ENCODE assay signal across 10 mouse cellular contexts in genomic region chr13:44059436-44059835, GRCm38 (mm10).
DNase-seq lines count a peak whose midpoint lies in the region; ATAC-seq lines count a peak whose summit lies in the region.
"Had no signal": no experiment of that assay in that cellular context is flagged by ENCODE, and none has a peak within 500 bp of the region (broad histone marks: within the 10 kb centered on the region; RNA-seq: fewer than 3 reads in every experiment).

No protein-coding gene starts in this region.

- H3K9me3 ChIP-seq in heart, embryonic 10.5 days, result no peaks in the 10 kb centered on the region
- no peaks in the 10 kb centered on the region for H3K9me3 ChIP-seq in heart, embryonic 11.5 days (replicated peaks; ENCODE audit: control insufficient read depth, low read length)

- 37% methylated on average over 8 of the region's 8 CpGs for WGBS in heart, embryonic 10.5 days
- WGBS in heart, embryonic 11.5 days (ENCODE audit: insufficient replicate concordance), result 36% methylated on average over 8 of the region's 8 CpGs

- no peak overlapping the region for H3K4me3 ChIP-seq in heart, embryonic 10.5 days
- no peak overlapping the region for H3K4me3 ChIP-seq in heart, embryonic 11.5 days (ENCODE audit: low read depth, low read length)

- H3K9ac ChIP-seq in heart, embryonic 11.5 days (ENCODE audit: low read depth, low read length), result no peak overlapping the region
- H3K9ac ChIP-seq: lung, embryonic 14.5 days had no signal

- ATAC-seq in heart, embryonic 11.5 days (replicated peaks; ENCODE audit: insufficient number of reproducible peaks, low FRiP score, low TSS enrichment), result no peak

- H3K4me1 ChIP-seq in heart, embryonic 10.5 days, result peaks cover 80% of the 10 kb centered on the region
- H3K4me1 ChIP-seq in heart, embryonic 11.5 days (ENCODE audit: control insufficient read depth, insufficient read depth, low read length), result peaks cover 46% of the 10 kb centered on the region

- H3K27me3 ChIP-seq in heart, embryonic 10.5 days (ENCODE audit: insufficient read depth, poor library complexity, severe bottlenecking), result no peaks in the 10 kb centered on the region
- no peaks in the 10 kb centered on the region for H3K27me3 ChIP-seq in heart, embryonic 11.5 days (ENCODE audit: control insufficient read depth, insufficient read depth, low read length)

- no peaks in the 10 kb centered on the region for H3K36me3 ChIP-seq in heart, embryonic 10.5 days
- no peaks in the 10 kb centered on the region for H3K36me3 ChIP-seq in heart, embryonic 11.5 days (ENCODE audit: control insufficient read depth, insufficient read depth, low read length)

- no peak overlapping the region for H3K4me2 ChIP-seq in heart, embryonic 11.5 days
- H3K4me2 ChIP-seq: lung, embryonic 14.5 days had no signal

- no peak for DNase-seq in heart, embryonic 10.5 days (ENCODE audit: low spot score)
- DNase-seq in MEL-GATA-1-ER (ENCODE audit: extremely low read depth, low read depth), result peak; percentile 51
- DNase-seq in cerebellum, postnatal 25 days, result peak; percentile 50 to 67
- DNase-seq in thymus, postnatal 14 days, result peak; percentile 60
- DNase-seq in ovary, postnatal 36 days (ENCODE audit: low spot score), result no peak
- DNase-seq in testis, postnatal 14 days (ENCODE audit: low spot score), result no peak
- DNase-seq: gastrocnemius, postnatal 14 days; lung, embryonic 14.5 days had no signal

- peak overlapping the region; percentile 71 for H3K27ac ChIP-seq in heart, embryonic 10.5 days
- H3K27ac ChIP-seq in heart, embryonic 11.5 days (ENCODE audit: low read depth, low read length), result no peak overlapping the region
- H3K27ac ChIP-seq: kidney, postnatal 0 days had no signal

Comparison
In these comparisons a context has a peak if more than half of its experiments do, and no peak if none do; other contexts are left out.
1. DNase-seq: peak in MEL-GATA-1-ER (single experiment), cerebellum, postnatal 25 days (2 of 2) and thymus, postnatal 14 days (single experiment); none in heart, embryonic 10.5 days (single experiment), ovary, postnatal 36 days (single experiment) and testis, postnatal 14 days (single experiment).